Mouse (Mus musculus) CH12.LX (cell line): Measurements from ENCODE around the gene Car5a. TPM values are rescaled to one million over a fixed set of nuclear protein-coding genes. Genes with fewer than 3 reads are reported as not detected.

Experiments
- DNase-seq: peaks from one replicate; pipeline ENCODE4 v3.0.0-alpha.2; 2013; ENCODE audit errors: extremely low read depth
- H3K27ac ChIP-seq: 2 replicates; pipeline ENCODE4 v1.5.1; 2012; ENCODE audit warnings: low read depth, mild to moderate bottlenecking, control low read depth, moderate library complexity; ENCODE audit not compliant: insufficient read depth
- H3K27me3 ChIP-seq: replicated peaks from 2 replicates; pipeline ENCODE3; 2012; ENCODE audit warnings: inconsistent platforms
- H3K36me3 ChIP-seq, 2 experiments: replicated peaks in 1 of 2; 2 replicates each; pipeline versions ENCODE3 to v1.6.1; 2012; ENCODE audit warnings: inconsistent platforms in 1 of 2, low read length in 1 of 2, mild to moderate bottlenecking in 1 of 2, mixed read lengths in 1 of 2, moderate library complexity in 1 of 2; ENCODE audit not compliant: control insufficient read depth in 1 of 2, insufficient read depth in 1 of 2
- H3K4me1 ChIP-seq, 2 experiments: 2 replicates each; pipeline ENCODE4 v1.6.1; 2012; ENCODE audit warnings: inconsistent platforms in 1 of 2, moderate library complexity in 1 of 2; ENCODE audit not compliant: insufficient read depth in 2 of 2, control insufficient read depth in 1 of 2
- H3K4me2 ChIP-seq: 2 replicates; pipeline ENCODE4 v1.6.1; 2012; ENCODE audit warnings: low read depth, mild to moderate bottlenecking, control low read depth; ENCODE audit not compliant: poor library complexity, insufficient read depth, severe bottlenecking
- H3K4me3 ChIP-seq, 3 experiments: fragments of 150-350 bp in 1 of 3; sonication (generic) in 1 of 3; replicated peaks in 1 of 3; 2 replicates each; pipeline versions ENCODE3 to v1.5.1; 2011 to 2012; ENCODE audit warnings: low read depth in 2 of 3, low read length in 2 of 3, mild to moderate bottlenecking in 2 of 3, moderate library complexity in 2 of 3, control low read depth in 1 of 3, improper control_type of control experiment in 1 of 3, inconsistent platforms in 1 of 3, mixed read lengths in 1 of 3; ENCODE audit not compliant: poor library complexity in 1 of 3
- H3K79me2 ChIP-seq: replicated peaks from 2 replicates; pipeline ENCODE4 v1.6.1; 2012; ENCODE audit warnings: mild to moderate bottlenecking, moderate library complexity; ENCODE audit not compliant: control insufficient read depth, poor library complexity, insufficient read depth, severe bottlenecking; ENCODE audit errors: extremely low read depth
- H3K9ac ChIP-seq: 2 replicates; pipeline ENCODE4 v1.6.1; 2012; ENCODE audit warnings: low read depth, mild to moderate bottlenecking, control low read depth, moderate library complexity; ENCODE audit not compliant: insufficient read depth
- H3K9me3 ChIP-seq: replicated peaks from 2 replicates; pipeline ENCODE3; 2012; ENCODE audit warnings: low read length, inconsistent platforms, mixed read lengths
- BHLHE40 ChIP-seq: IDR thresholded peaks from 2 replicates; pipeline ENCODE4 v1.6.1; 2011; ENCODE audit warnings: mild to moderate bottlenecking, low read depth, low read length, improper control_type of control experiment
- CHD1 ChIP-seq: IDR thresholded peaks from 2 replicates; pipeline ENCODE4 v1.6.1; 2012; ENCODE audit warnings: low read depth, low read length, improper control_type of control experiment, inconsistent platforms
- CTCF ChIP-seq, 2 experiments: IDR thresholded peaks in 1 of 2; conservative IDR thresholded peaks in 1 of 2; 2 replicates each; pipeline ENCODE4 v1.5.1; 2011 to 2012; ENCODE audit warnings: low read depth in 2 of 2, low read length in 2 of 2, improper control_type of control experiment in 1 of 2, inconsistent platforms in 1 of 2, mild to moderate bottlenecking in 1 of 2, moderate library complexity in 1 of 2
- EP300 ChIP-seq: IDR thresholded peaks from 2 replicates; pipeline ENCODE4 v1.6.1; 2011; ENCODE audit warnings: low read length, improper control_type of control experiment
- JUN ChIP-seq: IDR thresholded peaks from 2 replicates; pipeline ENCODE4 v1.6.1; 2011; ENCODE audit warnings: low read depth, mild to moderate bottlenecking, low read length, improper control_type of control experiment, moderate library complexity; ENCODE audit not compliant: insufficient read depth
- JUND ChIP-seq: conservative IDR thresholded peaks from 2 replicates; pipeline ENCODE4 v1.6.1; 2011; ENCODE audit warnings: low read depth, low read length, improper control_type of control experiment
- MAFK ChIP-seq: IDR thresholded peaks from 2 replicates; pipeline ENCODE4 v1.6.1; 2011; ENCODE audit warnings: low read length, improper control_type of control experiment; ENCODE audit not compliant: insufficient replicate concordance
- MYC ChIP-seq: IDR thresholded peaks from 2 replicates; pipeline ENCODE4 v1.6.1; 2011; ENCODE audit warnings: low read depth, mild to moderate bottlenecking, improper control_type of control experiment, low read length
- POLR2A ChIP-seq: IDR thresholded peaks from 2 replicates; pipeline ENCODE4 v1.6.1; 2011; ENCODE audit warnings: low read depth, mild to moderate bottlenecking, improper control_type of control experiment, low read length
- POLR2AphosphoS2 ChIP-seq: IDR thresholded peaks from 2 replicates; pipeline ENCODE4 v1.6.1; 2011; ENCODE audit warnings: low read depth, low read length, improper control_type of control experiment
- RCOR1 ChIP-seq: conservative IDR thresholded peaks from 2 replicates; pipeline ENCODE4 v1.6.1; 2012; ENCODE audit warnings: low read depth, mild to moderate bottlenecking, inconsistent platforms, low read length, improper control_type of control experiment
- TCF12 ChIP-seq: IDR thresholded peaks from 2 replicates; pipeline ENCODE4 v1.6.1; 2014; ENCODE audit warnings: low read depth, mild to moderate bottlenecking, inconsistent platforms, low read length, improper control_type of control experiment
- UBTF ChIP-seq: IDR thresholded peaks from 2 replicates; pipeline ENCODE4 v1.6.1; 2012; ENCODE audit warnings: low read depth, mild to moderate bottlenecking, inconsistent platforms, low read length, improper control_type of control experiment, moderate library complexity
- dilution Hi-C: fragments of 300-500 bp; cut with MboI; formaldehyde crosslinking; loops from 2 replicates; pipeline ENCODE4 v1.14.3; 2020; ENCODE audit warnings: low sequenced_read_pairs; ENCODE audit not compliant: extremely low pct_unique_long_range_greater_than_20kb, extremely low pct_ligation_motif_present
- in situ Hi-C: fragments of 300-500 bp; cut with MboI; formaldehyde crosslinking; loops from 3 replicates; pipeline ENCODE4 v1.14.3; 2019; ENCODE audit warnings: low sequenced_read_pairs, low pct_ligation_motif_present, low pct_unique_long_range_greater_than_20kb, mixed read lengths
- polyA plus RNA-seq: library from polyadenylated mRNA; unstranded; fragments of >175 nt; gene quantifications from 2 replicates; pipeline ENCODE4 v1.2.1, GENCODE M21; 2012; ENCODE audit warnings: low read depth; ENCODE audit not compliant: insufficient read length
- total RNA-seq, 2 experiments: library from RNA; depleted of rRNA; stranded (reverse); fragments of 300-350 nt in 1 of 2; fragments of >200 nt in 1 of 2; gene quantifications; 2 replicates each; pipeline ENCODE4 v1.2.3; 2012 to 2014

Car5a gene
- total and polyA plus RNA-seq, 3 experiments: 1.6 to 9.7 TPM; not detected in 1

DNA sequence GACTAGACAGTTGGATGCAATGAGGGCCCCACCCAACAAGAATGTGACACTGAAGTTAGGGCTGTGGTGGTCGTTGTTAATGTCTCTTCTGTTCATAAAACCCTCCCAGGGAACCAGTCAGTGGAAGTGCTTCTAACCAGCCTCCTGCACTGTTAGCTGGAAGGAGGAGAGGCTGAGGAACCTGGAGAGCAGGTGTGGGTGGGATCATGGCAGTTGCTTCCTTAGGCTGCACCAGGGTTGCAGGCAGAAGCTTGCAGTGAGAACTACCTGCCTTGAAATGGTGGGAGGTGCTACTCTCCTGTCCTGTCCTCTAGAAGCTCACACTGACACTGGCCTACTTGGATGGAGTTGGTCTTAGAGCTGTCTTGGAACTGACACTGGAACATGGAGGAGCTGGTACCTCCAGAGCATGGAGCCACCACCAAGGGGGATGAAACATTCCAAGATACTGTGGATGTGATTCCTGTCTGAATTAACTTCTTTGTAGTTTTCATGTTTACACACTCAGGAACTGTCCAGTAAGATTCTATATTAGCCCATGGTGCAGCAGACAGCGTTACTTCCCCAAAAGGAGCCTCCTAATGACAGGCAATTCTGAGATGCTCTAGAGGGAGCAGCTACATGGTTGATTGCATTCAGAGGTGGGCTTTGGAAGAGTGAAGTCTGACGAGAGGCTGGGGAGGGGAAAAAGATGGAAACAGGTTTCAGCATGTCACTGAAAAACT lies 9.3 kb upstream of the Car5a start:
- Histone ChIP-seq H3K79me2 (peaks cover 56% of the 10 kb centered on the region), H3K27ac (peak overlapping the region; percentile 11; the same call in 1 of the 2 replicates), H3K4me1 (peaks cover 21 to 61% of the 10 kb centered on the region in 2 experiments), H3K9me3 (no peaks in the 10 kb centered on the region), H3K36me3 (peaks cover 19 to 58% of the 10 kb centered on the region in 2 experiments), H3K4me3 (no peak overlapping the region), H3K4me2 (no peak overlapping the region), H3K27me3 (no peaks in the 10 kb centered on the region), H3K9ac (no peak overlapping the region)
- in situ Hi-C loops: no loop called here
- peak; percentile 35; the same call in 1 of the 2 replicates for TF ChIP-seq POLR2A
- TF ChIP-seq CHD1: no peak
- dilution Hi-C loops: no loop called here
- DNase-seq: no peak

DNA sequence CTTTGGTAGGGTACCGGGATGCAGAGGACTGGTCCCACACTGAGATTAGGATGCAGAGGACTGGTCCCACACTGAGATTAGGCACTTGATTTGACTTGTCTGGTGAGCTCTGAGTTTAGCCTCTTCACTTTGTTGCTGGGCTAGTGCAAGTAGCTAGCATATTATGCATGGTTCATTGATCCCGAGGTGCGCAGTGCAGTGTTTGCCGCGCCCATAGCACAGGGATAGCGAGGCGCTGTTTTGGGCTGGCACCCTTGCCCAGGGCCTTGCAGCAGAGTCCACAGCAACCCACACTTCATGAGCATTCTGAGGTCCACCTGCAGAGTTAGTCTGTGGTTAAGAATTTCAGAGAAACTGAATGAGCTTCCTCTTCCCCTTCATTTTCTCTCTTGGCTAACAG lies 8.1 kb upstream of the Car5a start:
- H3K9me3 ChIP-seq: no peaks in the 10 kb centered on the region
- in situ Hi-C loops: no loop called here
- H3K4me2 ChIP-seq: no peak overlapping the region
- DNase-seq: no peak
- H3K27ac ChIP-seq: no peak overlapping the region
- TF ChIP-seq CTCF (conservative IDR thresholded peaks at IDR 0.05 in 1 of 2, IDR thresholded peaks at IDR 0.05 in 1 of 2; ENCODE audit: low read depth in 2 of 2, low read length in 2 of 2): no peak
- TF ChIP-seq TCF12: no peak
- TF ChIP-seq UBTF: no peak
- no peak for TF ChIP-seq RCOR1
- TF ChIP-seq JUN: no peak
- TF ChIP-seq EP300: no peak
- no peak overlapping the region for H3K4me3 ChIP-seq
- no peaks in the 10 kb centered on the region for H3K27me3 ChIP-seq
- dilution Hi-C loops: no loop called here
- H3K9ac ChIP-seq: peak overlapping the region; percentile 100; the same call in 1 of the 2 replicates
- peaks cover 52% of the 10 kb centered on the region for H3K79me2 ChIP-seq
- peaks cover 19 to 51% of the 10 kb centered on the region in 2 experiments for H3K36me3 ChIP-seq
- peaks cover 21 to 58% of the 10 kb centered on the region in 2 experiments for H3K4me1 ChIP-seq

DNA sequence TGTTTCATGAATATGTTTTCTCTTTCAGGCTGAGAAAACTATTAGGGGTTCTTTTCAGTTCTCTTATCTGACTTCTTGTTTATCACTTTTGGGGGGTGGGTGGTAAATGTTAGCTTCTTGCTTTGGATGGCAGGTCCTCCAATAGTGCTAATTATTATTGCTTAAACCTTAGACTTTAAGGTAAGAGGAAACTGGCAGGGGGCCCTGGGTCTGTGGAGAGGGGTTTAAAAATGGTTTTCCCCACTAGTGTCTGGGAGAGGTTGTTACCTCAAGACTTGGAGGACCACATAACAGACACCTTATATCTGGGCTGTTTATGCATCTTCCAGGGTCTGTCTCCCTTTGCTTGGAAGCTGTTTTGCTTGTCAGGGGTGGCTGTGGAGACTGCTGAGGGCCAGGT lies 7.4 kb upstream of the Car5a start:
- Histone ChIP-seq H3K27me3 (peaks cover 1% of the 10 kb centered on the region), H3K36me3 (peaks cover 19 to 46% of the 10 kb centered on the region in 2 experiments), H3K4me2 (peak overlapping the region; percentile 94; the same call in 1 of the 2 replicates), H3K9me3 (no peaks in the 10 kb centered on the region), H3K4me3 (no peak overlapping the region), H3K27ac (no peak overlapping the region), H3K9ac (peak overlapping the region; percentile 100; the same call in 1 of the 2 replicates), H3K4me1 (peaks cover 23 to 61% of the 10 kb centered on the region in 2 experiments), H3K79me2 (peaks cover 45% of the 10 kb centered on the region)
- in situ Hi-C loops (no loop called here), dilution Hi-C loops (no loop called here)
- no peak for DNase-seq
- TF ChIP-seq TCF12: no peak
- no peak for TF ChIP-seq BHLHE40
- TF ChIP-seq UBTF: no peak
- TF ChIP-seq MAFK: no peak
- TF ChIP-seq CTCF (conservative IDR thresholded peaks at IDR 0.05 in 1 of 2, IDR thresholded peaks at IDR 0.05 in 1 of 2; ENCODE audit: low read depth in 2 of 2, low read length in 2 of 2): no peak
- TF ChIP-seq EP300: no peak
- TF ChIP-seq MYC: no peak
- TF ChIP-seq POLR2AphosphoS2: no peak
- TF ChIP-seq JUND: no peak
